Mouse (Mus musculus) ovary, adult 18-20 months (tissue): Measurements from ENCODE around the gene Naa15.

Experiments
- DNase-seq: peaks from one replicate; pipeline ENCODE4 v3.0.0; 2022; ENCODE audit warnings: low spot score, mixed read lengths

Gene Naa15

DNA sequence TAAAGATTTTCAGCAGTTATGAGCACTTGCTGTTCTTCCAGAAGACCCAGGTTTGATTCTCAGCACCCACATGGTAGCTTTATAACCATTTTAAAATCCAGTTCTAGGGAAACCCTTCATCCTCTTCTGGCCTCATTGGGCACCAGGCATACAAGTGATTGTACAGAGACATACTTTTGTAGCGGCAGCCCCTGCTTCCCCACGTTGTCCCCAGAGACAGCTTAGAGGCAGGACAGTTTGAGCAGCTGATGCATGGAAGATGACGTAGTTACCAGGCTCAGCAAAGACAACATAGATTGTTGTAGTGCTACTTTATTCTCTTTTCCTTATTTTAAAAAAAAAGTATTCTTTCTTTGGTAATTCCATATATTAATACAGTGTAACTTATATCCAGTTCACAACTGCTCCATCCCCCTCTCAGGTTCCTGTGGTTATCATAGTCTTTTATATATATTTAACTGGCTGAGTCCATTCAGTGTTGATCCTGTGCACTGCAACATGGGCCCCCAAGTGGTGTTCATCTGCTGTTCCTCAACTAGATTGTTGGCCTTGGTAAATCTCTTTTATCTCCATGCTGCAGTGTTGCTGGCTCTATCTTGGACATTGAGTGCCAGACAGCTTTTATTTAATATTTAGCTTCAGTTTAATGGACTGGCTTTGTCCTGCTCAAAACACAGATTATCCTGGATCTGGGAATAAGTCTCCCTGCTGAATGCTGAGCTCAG is 20.1 kb downstream of the Naa15 start:
- DNase-seq = no peak

DNA sequence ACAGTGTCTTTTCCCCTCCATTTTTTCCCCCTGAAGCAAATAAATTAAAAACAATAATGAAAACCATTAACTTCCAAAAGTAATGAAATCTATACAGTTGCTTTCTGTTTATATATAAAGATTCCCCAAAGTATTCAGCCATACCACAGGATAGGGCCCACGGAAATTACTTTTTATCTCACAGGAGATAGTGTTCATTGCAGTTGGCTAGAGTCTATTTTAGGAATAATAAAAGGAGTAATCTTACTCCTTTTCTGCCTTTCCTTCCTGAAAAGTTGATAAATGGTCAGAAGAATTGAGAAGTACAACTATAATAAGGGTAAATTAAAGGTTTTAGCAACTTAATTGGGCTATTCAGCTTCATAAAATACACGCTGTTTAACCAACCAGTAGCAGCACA is 53.6 kb downstream of the Naa15 start:
- no peak for DNase-seq

DNA sequence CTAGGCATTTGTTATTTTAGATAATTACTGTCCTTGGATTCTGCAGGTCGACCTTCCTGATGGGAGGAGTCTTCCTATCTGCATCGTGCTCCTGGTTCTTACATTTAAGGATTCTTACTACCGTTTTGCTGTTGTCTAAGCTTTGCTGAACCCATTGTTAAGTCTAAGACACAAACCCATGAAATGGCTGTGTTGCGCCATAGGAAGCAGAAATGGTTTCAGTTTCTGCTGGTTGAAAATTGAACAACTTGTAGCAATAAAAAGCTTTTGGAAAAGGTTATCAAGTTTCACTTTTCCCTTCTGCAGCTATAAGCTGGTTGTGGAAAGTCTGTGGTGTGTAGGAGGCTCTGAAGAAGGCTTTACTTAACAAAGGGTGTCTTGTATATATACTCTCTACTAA is 60.8 kb downstream of the Naa15 start:
- DNase-seq = no peak

DNA sequence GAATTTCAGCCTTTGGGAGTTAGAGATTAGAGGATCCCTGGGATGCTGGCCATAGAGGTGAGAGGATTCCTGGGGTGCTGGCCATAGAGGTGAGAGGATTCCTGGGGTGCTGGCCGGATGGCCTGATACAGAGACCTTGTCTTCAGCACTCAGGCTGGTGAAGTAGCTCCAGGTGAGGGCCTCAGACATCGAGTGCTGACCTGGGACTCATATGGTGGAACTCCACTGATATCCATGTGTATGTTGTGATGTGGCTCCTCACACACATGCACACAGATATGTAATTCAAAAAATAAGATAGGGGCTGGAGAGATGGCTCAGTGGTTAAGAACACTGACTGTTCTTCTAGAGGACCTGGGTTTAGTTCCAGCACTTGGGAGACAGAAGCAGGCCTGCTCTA is 64.9 kb downstream of the Naa15 start:
- no peak for DNase-seq

DNA sequence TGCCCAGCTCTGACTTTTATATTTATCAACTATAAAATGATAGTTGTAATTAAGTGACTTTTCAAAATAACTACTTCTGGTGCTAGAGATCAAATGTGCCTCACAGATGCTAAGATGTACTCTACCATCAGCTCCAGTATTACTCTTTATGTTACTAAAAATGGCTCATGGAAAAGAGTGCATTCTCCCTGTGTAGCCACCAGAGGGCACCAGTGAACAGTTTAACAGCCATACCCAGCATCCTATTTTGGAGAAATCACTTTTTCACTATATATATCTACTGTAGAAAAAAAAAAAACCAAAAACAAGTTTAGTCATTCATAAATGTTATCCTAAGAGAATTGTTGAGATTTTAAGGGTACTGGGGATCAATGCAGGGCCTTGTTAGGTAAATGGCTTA is 66.1 kb downstream of the Naa15 start:
- DNase-seq = no peak

DNA sequence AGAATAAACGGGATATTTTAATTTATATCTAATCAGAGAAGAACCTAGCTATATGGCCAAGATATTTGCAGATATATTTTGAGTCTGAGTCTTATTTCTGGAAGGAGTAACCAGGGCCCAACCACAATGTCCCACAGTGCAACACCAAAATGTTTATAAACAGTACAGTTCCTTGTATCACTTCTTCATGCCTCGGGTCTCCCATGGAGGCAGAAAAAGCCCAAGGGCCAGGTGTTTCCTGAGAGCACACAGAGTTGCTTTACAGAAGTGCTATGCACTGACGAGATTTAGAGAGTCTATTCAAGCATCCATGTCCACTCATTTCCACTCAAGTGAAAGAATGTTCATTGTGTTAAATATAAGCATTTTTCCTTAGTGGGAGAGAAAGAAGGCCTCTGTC is 66.9 kb downstream of the Naa15 start:
- no peak for DNase-seq

DNA sequence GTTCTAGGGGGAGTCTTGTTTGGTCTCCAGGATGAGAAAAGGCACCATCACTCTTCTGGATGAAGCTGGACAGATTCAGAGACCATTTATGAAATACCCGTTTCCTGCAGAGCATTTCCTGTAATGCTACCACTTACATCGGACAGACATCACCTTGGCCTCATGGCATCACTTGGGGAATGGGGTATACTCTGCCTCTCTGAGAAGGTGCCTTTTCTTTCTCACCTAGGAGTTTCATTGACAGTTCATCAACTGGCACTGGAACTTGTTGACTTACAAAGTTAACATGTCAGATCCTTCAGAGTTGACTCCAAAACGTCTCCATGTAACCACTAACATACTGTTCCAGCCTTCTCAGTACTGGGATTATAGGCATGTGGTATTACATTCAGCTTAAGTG is 67.8 kb downstream of the Naa15 start:
- no peak for DNase-seq

DNA sequence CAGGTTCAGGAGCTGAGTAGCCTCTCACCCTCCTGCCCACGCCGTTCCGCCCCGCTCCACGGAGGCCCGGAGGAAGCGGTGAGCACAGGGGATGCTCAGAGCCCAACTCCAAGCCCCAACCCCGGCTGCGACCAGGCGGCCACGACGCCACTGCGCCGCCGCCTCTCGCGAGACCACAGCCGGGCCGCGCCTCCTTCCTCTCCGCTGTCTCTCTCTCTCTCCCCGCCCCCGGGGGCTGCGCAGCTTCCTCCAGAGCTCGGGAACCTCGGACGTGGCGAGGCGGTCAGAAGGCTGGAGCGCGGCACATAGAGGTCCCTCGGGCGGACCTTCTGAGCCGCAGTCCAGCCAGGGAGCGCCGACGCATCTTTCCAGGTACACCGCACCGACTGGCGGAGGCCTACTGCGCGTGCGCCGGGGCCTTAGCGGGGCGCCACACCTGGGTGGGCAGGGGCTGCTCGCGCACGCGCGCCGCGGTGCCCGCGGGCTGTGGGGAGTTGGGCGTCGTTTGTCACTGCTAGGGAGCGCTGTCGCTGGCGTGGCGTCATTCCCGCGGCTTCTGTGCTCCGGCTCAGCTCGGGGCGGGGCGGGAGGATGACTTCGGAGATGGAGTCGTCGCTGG is 68.9 kb downstream of the Naa15 start, which contains the start of gene Rab33b:
TSS of gene Rab33b (plus strand) at position 180 of the 619 bp plus-strand sequence.
- peak; percentile 96 for DNase-seq

DNA sequence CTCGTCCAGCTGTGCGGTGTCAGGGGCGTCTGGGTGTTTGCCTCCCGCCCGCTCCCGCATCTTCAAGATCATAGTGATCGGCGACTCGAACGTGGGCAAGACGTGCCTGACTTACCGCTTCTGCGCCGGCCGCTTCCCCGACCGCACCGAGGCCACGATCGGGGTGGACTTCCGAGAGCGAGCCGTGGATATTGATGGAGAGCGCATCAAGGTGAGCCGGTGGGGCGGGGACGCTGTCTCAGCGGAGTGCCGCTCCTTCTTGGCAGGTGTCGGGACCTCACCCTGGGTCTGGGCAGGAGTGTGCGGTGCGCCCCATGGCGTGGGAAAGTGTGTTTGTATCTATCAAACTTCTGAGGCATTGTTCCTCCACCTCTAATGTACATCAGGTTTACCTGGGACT is 69.4 kb downstream of the Naa15 start:
- DNase-seq = no peak

DNA sequence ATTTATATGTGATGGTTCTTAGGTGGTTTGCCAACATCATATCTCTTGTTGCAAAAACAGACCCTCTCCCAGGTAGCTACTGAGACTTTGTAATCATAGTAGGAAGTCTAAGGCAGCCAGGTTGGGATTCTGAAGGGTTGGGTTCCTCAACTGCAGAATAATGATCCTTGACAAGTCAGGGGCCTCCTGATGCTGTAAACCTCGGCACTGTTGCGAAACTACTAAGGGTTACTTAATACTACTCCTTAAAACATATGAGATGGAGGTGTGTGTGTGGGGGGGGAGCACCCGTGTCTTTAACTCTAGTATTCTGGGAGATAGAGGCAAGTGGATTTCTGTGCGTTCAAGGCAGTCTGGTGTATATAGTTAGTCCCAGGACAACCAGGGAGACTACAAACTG is 70.4 kb downstream of the Naa15 start:
- DNase-seq = no peak

DNA sequence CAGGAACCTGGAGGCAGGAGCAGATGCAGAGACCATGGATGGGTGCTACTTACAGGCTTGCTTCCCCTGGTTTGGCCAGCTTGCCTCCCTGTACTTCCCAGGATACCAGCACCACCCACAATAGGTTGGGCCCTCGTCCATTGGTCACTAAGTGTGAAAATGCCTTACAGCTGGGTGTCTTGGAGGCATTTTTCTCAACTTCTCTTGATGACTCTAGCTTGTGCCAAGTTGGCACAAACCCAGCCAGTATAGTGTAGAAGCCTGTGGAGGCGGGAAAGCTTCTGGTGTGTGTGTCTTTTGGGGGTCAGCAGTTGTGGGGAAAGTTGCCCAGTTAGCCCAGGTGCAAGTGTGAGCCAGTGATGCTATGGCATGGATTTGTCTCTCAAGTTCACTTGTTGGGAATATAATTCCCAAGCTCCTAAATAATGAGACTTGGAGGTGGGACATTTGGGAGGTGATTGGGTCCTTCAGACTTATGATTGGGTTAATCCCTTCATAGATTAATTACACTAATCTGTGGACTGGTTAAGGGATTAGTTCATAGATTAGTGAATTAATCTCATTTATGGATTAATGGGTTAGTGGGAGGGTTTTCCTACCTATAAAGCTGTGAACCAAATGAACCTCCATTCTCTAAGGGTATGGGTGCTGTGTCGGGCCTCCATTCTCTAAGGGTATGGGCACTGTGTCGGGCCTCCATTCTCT is 71.7 kb downstream of the Naa15 start:
- DNase-seq = no peak

DNA sequence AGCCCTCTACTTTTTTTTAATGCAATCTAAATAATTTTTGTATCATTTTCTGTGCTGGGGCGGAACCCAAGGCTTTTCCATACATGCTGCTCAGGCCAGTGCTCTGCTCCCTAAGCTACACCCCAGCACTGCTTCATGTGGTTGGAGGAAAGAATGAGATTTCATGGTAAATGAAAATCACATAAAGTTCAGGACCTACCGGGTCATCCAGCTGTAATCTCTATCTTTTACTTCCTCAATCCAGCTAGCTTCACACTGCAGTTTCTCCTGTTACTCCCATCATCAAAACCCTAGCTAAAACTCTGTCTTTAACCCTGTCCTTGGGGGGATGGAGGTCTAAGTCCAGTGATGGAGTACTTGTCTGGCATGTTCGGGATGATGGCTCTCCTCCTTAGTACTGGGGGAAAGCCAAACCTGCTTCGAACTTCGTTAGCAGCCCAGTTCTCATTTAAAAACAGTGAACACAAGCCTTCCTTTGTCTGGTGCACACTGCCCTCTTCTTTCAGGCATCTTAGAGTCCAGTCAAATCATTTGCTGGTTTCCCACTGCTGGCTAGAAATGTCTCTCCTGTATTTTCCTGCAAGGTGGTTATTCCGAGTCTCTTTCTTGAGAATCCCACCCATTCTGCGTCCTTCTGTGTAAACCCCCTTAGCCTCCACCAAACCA is 75.3 kb downstream of the Naa15 start:
- DNase-seq = no peak

DNA sequence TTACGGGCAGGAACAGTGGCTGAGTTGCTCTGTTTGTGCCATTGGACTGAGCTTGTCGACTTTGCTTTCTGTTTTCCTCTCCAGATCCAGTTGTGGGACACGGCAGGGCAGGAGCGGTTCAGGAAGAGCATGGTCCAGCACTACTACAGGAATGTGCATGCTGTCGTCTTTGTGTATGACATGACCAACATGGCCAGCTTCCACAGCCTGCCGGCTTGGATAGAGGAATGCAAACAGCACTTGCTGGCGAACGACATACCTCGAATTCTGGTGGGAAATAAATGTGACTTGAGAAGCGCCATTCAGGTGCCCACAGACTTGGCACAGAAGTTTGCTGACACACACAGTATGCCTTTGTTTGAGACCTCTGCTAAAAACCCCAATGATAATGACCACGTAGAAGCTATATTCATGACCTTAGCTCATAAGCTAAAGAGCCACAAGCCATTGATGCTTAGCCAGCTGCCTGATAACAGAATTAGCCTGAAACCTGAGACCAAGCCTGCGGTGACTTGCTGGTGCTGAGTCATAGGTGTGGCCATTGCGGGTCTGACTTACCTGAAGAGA is 78.4 kb downstream of the Naa15 start:
- DNase-seq = no peak

DNA sequence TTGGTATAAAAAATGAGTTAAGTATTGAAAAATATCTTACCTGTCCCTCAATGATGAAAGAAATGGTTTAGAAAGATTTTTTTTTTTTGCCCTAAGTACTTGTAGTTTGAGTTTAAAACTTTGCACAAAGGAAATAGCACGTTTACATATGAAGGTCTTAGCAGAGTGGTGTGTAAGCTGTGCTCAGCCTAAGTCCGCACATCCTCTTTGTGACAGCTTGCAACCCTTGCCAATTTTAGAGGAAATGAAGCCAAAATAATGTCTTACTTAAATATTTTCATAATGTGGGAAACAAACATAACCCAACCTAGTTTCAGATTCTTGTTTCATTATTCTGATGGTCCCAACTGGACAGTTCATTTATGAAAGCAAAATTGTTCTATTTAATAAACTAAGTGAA is 79.5 kb downstream of the Naa15 start:
- no peak for DNase-seq

DNA sequence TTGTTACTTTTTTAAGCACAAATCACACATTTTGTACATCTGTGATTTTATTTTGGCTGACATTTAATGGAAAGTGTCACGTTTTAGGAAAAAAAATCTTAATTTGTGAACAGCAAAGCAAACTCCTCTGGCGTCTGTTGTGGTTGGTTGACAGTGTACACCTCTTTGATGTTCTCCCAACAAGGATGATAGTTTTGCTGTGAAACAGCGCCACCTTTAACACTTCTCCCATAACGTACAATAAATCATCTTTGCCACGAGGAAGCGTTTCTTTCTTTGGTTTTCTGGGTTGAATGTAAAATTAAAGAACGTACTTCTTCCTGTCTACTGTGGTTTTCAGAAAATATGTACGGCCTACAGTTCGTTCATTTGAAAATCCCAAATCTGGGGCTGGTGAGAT is 80.7 kb downstream of the Naa15 start:
- DNase-seq = no peak

DNA sequence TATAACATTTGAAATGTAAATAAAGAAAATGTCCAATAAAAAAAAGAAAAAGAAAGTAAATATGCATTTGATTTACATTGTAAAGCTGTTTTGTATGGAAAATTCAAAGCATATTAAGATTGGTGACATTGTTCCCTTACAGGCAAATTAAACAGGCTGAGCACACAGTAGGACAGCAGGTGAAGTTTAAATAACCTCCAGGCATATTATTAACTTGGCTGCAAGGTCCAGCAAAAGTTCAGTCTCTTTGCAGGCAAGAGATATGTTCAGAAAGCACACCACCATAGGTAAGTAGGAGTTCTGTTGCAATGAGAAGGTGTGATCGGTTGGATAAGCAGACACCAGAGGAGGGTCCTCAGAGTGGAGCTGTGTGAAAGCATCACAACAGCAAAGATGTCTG is 83.0 kb downstream of the Naa15 start:
- no peak for DNase-seq

DNA sequence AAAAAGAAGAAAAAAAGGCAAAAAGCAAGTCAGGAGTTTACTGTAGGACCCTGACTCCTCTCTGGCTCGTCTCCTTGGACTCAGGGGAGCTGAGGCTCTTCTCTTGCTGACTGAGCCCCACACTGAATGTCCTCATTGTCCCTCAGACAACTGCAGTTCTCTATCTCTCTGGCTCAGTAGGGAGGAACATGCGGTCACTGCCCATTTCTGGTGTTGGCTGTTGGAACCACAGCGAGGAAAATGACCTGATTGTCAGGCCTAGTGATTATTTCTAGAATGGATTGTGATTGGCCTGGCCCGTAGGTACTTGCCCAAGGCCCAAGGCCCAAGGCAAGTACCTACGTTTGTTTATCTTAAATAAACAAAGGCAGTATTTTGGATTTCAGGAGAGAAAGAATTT is 83.7 kb downstream of the Naa15 start:
- no peak for DNase-seq

DNA sequence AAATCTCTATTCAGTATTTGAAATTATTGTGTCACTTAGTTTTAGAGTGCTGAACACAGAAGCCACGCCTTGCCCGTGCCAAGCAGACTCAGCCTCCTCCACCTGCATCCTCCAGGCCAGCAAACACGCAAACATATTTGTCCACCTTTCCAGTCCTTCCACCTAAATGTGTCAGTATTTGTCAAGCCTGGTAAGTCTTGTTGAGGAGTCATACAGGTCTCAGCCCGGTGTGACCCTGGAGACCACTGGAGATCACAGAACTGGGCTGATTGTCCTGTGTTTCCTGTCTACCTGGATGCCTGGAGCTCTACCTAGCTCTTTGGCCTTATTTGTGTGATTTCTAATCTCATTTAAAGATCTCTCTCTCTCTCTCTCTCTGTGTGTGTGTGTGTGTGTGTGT is 84.9 kb downstream of the Naa15 start:
- DNase-seq = no peak

DNA sequence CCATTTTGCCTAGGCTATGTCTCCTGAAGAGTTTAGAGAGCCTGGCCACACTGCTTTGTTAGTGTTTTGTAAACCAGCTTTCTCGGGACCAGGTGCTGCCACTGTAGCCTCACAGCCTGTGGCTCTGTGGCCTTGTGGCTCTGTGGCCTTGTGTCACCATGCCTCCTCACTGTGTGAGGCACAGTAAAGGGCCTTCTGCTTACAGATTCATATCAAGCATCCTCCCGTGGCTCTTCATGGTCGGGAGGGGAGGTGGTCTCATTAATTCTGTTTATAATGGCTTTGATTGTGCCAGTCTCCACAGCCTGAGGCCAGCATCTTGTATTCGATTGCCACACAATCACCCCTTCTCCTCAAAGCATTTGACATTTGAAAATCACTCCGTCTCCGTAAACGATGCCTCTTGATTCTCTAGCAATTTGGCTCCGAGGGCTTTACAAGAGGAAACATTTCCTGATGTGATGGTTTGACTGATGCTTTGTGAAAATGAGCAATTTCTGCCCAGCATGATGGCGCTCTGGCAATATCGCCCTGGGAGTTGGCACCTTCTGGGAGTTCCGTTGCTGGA is 89.5 kb downstream of the Naa15 start:
- DNase-seq = no peak

DNA sequence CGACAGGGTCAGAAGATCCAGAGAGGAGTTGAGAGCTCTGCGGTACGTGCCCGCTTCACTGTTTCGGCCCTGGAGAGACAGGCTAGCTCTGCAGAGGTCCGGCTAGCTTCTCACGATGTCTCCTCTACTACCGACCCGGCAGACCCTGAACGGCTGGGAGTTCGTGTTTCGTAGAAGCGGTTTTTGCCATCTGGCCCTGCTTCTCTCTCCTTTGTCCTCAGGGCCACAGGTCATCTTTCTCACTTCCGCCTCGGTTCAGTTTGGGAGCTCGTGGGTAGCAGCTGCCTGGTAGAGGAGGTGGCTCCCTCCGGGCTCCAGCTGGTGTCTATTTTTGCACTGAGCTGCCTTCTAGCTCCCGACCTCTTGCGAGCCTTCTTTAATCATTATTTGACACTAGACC is 90.5 kb downstream of the Naa15 start:
- DNase-seq = no peak

DNA sequence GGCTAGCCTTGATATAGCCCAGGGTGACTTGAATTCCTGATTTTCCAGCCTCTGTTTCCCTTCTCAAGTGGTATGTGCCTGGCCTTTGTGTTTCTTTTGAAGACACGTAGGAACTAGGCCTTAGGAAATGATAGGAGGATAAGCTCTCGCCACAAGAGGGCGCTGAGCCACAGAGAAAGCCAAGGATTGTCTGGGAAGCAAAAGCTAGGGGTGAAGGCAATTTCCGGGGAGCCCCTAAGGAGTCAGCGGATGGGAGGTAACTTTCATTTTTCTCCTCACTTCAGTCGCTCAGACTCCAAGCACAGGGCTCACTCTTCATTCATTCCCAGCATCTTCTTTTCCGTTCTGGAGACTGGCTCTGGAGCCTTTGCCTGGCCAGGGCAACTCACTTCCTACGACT is 96.0 kb downstream of the Naa15 start:
- peak; percentile 52 for DNase-seq

DNA sequence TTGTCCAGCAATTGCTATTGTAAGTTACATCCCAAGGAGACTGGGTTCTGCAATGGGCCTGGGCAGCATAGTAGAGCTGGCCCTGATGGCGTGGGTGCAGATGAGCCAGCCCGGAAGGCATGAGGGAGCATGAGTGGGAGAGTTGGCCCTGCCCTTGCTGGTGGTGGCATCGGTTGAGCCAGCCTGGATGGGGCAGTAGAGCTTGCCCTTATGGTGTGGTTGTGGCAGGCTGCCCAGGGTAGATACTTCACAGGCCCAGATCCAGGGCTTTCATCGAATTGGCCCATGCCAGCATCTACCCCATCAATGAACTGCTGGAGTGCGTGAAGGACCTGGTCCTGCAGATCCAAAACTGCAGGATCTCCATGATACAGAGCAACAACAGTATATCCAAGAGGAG is 97.0 kb downstream of the Naa15 start:
- DNase-seq = no peak
